Mouse (Mus musculus) 3134 (cell line): ENCODE results near the gene Acbd7.

Experiments
- DNase-seq: peaks from one replicate; pipeline ENCODE4 v3.0.0-alpha.2; 2011; ENCODE audit warnings: low spot score; ENCODE audit not compliant: insufficient read length; ENCODE audit errors: extremely low read depth

Gene Acbd7

DNA sequence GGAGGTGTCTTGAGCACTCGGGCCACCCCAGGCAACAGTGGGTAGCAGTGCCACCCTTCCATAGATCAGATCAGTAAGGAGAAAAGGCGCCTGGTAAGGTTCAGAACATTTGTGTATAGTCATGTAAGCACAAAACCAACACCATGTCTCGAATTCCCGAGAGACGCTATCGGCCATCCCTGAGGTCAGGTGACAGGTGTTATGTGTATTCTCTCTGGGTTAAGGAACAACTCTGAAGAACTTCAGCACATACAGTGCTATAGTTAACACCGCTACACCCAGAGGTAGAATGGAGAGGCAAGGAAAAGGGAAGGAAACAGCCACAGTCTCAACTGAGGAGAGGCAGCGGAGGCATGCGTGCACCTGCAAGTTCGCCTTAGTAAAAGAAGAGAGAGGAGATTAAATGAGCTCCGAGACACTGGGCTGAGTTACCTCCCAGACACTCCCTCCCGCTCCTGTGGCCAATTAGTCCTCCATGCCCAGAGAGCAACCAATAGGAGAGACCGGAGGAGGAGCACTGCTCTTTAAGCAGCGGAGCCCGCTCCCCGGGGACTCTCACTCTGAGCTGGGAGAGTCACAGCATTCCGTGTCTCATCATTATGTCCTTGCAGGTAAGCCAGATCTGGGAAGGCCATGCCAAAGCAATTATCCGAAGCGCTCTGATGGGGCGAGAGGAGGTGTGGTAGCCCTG lies at the start of gene Acbd7:
Acbd7 (plus strand) TSS at position 558 of the 691 bp plus-strand sequence.
- DNase-seq, result peak; percentile 24

DNA sequence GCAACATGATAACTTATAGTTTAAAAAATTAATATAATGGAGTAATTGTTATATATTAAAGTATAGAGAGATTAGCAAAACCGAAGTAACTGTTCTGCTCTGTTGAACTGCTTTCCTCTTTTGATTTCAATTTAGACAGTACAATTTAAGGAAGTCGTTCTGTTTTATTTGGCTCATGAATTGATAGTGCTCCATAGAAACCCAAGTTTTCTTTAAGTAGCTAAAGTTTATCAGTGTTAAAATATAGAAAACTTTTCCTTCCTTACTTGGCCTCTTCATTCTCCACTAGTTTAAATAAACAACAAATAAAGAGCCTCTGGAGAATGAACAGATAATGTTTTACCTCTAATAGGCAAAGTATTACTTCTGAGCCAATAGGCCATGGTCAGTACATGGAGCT lies 49.7 kb upstream of the Acbd7 start:
- no peak for DNase-seq

DNA sequence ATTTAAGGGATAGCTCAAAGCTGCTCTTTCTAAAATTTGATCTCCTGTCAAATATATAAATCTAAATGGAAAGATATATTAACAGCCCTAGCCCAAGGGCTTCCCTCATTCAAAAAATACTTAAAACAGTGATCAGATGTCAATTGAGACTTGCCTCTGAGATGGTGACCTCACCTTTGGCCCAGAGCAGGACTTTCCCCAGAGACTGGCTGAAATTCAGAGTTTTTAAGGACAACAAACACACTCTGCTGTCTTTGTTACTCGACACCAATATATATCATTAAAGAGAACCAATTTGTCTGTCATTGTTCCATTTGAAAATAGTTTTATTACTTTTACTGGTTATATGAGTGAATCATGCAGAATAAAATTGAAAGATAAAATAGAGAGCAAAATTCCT lies 46.4 kb upstream of the Acbd7 start:
- no peak for DNase-seq

DNA sequence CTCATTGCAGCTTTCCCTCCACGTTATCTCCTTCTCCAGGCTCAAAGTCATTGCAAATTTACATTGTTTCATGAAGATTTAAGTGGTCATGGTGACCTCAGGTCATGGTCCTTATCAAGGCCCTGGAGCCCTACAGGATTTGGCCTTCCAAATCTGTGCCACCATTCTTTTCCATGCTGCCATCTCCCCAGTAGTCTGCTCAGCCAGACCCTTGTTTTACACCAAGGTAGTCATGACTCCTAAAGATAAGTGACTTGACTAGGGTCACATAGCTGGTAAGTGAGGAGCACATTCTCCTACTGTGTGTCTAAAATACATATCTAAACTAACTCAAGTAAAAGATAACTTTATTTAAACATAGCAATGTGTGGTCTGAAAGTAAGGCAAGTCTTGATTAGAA lies 43.8 kb upstream of the Acbd7 start:
- DNase-seq, result no peak

DNA sequence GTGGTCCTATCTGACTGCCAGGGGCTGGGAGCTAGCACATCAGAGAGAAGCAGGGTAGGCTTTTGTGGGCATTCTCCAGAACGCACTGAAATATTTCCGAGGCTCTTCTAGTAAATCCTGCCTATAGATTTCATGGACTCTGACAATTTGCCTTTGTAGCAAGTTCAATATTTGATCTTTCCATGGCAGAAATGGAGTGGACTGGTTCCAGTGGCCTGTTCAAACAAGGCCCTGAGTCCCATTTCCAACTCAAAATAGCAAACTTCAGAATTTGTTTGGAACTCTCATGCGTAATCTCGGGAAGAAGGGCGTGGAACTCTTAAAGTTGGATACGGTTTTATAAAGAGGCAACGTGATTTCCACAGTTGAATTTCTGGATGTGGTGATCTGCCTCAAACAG lies 40.1 kb upstream of the Acbd7 start:
- DNase-seq, result no peak

DNA sequence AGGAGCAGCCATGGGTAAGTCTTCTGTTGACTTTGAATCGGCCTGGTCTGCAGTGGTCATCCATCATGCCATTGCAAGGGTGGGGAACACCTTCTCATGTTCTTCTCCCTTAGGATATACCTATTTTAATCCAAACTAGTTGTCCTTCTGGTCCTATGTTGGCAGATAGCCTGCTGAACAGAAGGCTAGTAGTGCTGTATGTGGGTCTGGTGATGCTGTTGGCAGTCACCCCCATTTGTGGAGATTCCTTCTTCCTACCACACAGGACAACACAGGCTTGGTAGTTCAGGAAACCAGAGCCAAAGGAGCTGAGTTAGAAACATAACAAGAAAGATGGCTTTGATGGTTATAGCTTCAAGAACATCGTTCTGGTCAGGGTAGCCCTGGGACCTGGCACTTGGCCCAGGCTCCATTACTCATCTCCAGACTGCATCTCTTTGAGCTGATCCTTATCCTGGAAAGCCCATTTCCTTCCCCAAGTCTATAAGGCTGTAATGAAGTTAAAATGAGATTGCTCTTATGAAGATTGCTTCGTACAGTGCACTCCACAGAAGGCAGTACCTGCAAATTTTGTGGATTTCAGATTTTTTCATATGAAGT lies 30.4 kb upstream of the Acbd7 start:
- peak; percentile 43 for DNase-seq

DNA sequence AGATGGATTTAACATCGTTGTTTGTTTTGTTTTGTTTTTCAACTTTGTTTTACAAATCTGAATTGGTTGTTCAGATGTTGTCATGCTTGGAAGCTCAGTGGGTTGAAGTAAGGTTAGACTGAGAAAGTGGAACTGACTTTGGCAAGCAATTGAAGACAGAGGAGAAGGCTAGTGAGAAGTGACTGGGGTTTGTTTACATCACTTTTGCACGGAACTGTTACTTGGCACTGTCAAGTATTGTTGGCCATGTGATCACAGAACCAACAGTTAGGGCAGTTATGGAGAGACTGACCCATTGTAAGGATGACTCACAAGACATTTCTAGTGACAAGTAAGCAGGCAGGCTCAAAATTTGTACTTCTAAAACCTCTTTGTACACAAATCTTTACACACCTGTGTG lies 12.8 kb upstream of the Acbd7 start:
- DNase-seq, result no peak

DNA sequence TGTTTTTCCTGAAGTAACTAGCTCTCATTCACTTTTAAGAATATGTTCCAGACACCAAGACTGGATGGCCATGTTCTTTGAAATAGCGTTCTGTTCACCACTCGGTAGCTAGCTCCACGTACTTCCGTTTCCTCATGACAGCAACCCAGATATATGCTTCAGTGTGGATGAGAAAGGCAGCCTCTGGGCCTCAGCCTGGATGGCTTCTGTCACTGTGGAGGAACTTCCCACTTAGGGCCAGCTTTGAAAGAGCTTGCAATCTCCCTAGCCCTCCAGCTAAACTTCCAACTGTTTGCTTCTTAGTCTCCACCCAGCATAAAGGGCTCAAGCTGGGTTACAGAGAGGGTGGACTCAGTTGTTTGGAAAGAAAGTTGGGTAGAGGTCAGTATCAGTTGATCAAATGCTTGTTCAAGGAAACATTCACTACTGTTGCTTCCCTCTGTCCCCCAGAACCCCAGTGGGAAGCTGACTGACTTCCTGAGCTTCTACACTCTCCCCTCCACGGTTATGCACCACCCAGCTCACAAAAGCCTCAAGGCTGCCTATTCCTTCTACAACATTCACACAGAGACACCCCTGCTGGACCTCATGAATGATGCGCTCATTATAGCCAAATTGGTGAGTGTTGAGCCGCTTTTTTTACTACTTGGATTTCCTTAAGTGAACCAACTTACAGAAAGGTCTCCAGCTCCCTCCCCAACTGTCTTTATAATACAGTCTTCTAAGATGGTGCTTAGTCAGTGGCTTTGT lies 11.4 kb upstream of the Acbd7 start:
- DNase-seq, result no peak

DNA sequence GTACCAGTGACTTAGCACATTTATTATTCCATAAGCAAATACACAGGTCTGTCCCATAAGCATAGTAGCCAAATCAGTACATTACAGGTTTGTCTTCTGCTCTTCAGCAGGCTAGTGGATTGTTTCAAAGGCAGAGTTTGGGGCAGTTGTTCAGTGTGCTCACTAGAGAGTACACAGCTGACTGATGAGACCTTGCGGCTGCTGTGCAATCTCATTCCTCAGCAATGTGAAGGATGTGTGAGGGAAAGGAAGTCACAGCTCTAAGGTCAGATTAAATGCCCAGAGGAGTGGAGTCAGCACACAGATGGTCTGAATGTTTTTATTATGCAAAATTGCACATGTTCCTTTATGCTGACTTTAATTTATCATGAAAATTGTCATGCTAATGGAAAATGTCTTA lies 9.4 kb upstream of the Acbd7 start:
- no peak for DNase-seq

DNA sequence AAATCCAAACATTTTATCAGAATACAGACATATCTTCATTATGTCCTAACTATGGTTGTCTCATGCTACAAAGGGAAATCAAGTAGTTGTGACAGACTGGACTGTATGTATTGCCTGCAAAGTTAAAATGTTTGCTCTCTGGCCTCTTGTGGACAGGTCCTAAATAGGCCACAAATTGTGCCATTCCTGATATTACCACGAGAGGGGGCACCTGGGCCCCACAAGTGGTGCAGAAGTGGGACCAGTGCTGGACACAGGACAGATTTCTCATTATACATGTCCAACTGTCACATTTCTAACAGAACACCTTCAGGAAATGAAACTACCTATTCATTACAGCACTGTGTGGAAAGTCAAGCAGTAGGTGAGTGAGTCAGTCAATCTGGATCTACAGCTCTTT lies 8.6 kb upstream of the Acbd7 start:
- DNase-seq, result peak; percentile 23

DNA sequence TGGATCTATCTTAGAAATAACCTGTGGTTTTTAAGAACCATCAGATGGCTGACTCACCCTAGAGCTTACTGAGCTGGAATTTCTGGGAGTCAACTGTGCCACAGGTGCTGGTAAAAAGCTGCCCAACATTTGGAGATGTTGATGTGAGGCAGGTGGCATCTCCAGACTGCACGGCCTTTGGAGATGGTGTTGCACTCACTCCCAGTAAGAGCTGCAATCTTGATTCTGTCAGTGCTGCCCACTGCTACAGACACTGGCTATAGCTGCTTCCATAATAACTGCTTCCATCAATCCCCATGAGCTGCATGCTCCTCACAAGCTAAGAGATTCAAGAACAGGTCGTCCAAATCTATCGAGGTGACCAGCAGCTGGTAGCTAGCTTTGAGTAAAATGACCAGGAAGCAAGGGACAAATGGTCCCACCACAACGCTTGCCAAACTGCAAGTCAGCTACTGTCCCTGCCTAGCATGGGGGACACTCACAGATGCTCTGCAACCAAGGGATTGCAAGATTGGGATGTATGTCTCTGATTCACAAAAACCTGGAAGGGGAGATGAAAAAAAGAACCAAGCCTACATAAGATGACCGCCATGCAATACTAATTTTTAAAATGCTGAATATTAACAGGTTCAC lies 4.8 kb upstream of the Acbd7 start:
- DNase-seq, result peak; percentile 7

DNA sequence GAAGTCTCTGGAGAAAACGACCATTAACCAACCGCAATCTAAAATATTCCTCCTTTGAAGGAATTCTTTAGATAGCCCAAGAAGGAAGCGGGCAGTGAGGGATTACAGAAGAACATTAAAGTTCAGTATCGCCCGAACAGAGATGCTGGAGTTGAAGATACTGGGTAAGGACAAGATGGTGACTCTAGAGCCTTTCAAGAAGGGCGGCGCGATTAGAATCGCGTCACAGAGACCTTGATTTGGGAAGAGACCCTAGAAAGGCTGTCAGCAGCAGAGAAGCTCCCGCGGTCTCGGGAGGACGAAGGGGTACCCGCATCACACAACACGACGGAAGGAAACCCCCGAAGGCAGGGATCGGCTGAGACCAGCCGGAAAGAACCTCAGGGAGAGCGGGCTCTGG lies 3.9 kb upstream of the Acbd7 start:
- no peak for DNase-seq

DNA sequence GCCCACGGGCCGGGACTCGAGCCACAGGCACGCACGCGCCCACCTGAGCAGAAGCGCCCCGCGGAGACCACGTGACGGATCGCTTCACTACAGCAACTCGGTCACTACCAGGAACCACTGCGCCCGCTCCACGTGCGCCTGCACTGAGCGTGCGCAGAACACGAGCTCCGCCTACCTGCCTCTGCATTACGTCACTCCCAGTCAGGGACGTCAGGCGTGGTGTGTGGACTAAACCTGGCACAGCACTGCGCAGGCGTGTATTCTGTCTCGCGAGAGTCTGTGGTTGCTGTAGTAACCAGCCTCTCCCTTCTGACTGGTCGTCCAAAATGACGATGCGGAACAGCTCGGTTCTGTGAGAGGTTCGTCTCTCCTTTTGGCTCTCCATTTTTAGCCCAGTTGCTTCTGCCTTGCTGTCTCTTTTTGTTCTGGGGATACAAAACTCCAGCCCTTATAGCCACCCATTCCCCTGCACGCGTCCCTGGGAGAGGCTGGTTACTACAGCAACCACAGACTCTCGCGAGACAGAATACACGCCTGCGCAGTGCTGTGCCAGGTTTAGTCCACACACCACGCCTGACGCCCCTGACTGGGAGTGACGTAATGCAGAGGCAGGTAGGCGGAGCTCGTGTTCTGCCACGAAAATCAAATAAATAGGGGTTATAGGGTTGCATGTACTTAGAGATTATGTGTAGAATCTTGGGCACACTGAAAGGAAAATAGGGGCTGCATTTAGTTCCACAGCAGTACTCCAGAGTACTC lies 3.3 kb upstream of the Acbd7 start, which contains the start of gene Rpp38:
Rpp38 (minus strand) TSS at position 160 of the 759 bp plus-strand sequence.
- peak; percentile 95 for DNase-seq

DNA sequence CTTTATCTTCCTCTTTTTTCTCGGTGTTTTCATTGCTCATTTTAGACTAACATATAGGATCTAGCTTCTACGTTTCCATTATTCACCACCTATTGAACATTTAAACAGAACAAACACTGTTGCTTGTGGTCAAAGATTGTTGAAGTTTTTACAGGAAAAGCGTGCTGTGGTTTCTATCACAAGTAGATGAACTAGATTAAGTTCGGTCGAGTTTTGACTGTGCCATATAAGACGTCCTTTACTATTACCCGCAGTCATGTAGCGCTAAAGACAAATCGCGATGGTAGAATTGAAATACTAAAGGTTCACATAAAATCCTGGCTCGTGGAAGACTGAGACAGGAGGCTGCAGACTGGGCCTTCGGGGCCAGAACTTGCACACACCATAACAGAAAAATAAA lies 2.2 kb upstream of the Acbd7 start:
- DNase-seq, result no peak

DNA sequence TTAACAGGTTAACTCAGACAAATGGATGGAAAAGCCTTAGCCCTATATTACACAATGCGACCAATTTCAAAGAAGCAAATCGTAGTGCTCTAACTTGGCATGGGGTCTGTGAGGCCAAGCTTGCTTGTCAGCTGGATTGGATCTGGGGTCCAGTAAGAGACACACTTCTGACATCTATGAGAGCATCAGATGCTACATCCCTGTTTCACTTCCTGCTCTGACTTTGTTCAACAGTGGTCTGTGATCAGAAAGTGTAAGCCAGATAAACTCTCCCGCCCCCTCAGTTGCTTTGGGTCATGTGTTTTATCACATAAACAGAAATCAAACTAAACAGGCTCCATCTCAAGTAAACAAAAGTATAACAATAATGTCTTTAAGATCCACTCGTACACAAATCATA lies 12.5 kb downstream of the Acbd7 start:
- no peak for DNase-seq

DNA sequence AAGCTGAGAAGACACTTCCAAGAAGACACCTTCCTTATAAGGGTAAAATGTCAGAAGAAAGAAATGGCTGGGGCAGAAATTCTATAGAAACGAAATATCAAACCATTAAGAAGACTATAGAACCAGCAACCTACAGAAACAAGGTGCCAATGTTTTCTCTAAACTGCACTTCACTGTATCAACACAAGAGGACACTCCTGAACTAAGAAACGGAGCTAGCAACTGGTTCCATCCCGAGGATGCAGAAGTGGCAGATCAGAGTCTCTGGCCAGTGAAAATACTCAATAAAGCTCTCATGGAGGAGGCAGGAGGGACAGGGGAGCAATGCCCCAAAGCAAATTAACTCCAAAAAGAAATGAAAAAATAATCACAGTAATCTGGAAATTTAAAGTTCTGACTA lies 13.0 kb downstream of the Acbd7 start:
- no peak for DNase-seq

DNA sequence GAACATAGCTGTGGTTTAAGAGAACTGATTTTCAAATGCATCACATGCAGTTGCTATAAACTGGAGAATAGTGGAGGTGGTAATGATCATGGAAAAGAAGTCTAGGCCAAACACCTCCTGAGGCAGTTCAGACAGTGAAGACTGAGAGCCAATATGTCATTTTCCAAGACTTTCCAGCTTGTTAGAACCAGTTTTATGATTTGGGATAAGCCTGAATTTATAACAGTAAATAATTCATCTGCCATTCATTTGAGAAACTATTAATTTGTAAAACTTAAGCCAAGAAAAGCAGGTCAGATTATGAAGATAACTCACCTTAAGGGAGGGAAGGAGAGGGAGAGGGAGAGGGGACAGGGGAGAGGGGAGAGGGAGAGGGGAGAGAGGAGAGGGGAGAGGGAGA lies 17.2 kb downstream of the Acbd7 start:
- DNase-seq, result no peak

DNA sequence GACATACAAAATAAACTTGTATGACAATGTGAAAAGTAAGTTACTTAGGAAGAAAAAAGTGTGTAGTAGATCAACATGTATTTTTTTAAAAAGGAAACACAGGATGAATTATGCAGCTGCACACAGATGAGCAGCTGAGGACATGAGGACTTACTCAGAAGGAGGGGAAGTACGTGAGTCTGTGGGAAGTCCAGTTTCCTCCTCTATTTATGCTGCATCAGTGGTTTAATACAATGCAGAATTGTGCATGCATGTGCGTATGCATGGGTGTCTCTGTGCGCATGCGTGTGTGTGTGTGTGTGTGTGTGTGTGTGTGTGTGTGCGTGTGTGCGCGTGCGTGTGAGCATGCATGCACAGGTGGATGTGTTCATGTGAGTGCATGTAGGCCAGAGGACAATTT lies 19.8 kb downstream of the Acbd7 start:
- no peak for DNase-seq

DNA sequence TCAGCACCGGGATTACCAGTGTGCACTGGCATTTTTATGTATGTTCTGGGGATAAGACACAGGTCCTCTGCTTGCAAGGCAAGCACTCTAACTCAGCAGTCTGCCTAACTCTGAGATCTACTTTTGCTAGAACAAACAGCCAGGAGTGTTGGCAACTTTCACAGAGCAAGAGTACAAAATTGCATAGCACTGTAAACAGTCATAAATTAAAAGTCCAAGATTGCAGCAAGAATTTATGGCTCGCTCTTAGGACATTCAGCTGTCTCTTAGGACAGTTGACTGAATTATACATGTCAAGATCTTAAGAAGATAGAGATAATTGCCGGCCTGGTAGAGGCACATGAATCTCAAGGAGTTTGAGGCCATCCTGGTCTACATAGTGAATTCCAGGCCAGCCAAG lies 20.3 kb downstream of the Acbd7 start:
- no peak for DNase-seq

DNA sequence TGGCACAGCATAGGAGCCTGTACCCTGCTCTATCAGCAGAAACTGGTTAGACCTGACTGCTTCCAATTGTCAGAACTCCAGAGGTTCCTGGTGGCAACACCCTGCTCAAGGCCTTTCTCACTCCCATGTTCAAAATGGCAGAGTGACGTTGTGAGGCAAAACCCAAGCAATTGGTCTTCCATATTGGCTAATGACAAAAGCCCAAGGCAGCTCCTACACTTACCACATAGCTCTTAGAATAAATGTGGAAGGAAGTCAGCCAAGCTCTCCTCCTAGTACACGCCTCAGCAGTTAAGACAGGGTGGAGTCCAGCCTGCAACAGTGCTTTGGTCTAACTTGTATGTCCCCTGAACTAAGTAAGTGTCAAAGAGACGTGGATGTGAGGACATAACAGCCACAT lies 21.9 kb downstream of the Acbd7 start:
- no peak for DNase-seq

DNA sequence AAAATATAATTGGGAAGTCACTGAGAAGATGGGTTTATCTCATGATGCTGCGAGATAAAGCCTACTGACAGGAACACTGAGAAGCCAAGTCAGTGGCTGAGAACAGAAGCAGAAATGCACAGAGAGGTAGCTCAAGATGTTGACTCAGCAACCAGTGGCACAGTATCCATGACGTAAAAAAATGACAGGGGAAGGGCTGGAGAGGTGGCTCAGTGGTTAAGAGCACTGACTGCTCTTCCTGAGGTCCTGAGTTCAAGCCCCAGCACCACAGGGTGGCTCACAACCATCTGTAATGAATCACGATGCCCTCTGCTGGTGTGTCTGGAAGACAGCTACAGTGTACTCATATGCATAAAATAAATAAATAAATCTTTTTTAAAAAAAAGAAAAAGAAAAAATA lies 25.1 kb downstream of the Acbd7 start:
- DNase-seq, result no peak
